Mouse (Mus musculus) kidney, adult 18-20 months (tissue): ENCODE data around the gene Spx.

Experiments used
- DNase-seq: peaks from one replicate; pipeline ENCODE4 v3.0.0; 2021

Spx gene

GRCm38 (mm10) chr6:142412906-142413491 is at the start of gene Spx:
Spx (plus strand) TSS chr6:142413441.
- DNase-seq: no peak

- no peak for DNase-seq
These were observed 47.3 kb upstream of the Spx start for GRCm38 (mm10) chr6:142365742-142366472.

GRCm38 (mm10) chr6:142366473-142367018 is 46.7 kb upstream of the Spx start:
- no peak for DNase-seq

- no peak for DNase-seq
These were observed 45.7 kb upstream of the Spx start for GRCm38 (mm10) chr6:142367565-142367964.

GRCm38 (mm10) chr6:142369568-142369967 is 43.7 kb upstream of the Spx start:
- no peak for DNase-seq

GRCm38 (mm10) chr6:142377081-142377480 is 36.2 kb upstream of the Spx start:
- DNase-seq: no peak

GRCm38 (mm10) chr6:142378576-142379330 is 34.5 kb upstream of the Spx start:
- DNase-seq: no peak

GRCm38 (mm10) chr6:142379961-142380360 is 33.3 kb upstream of the Spx start:
- no peak for DNase-seq

- no peak for DNase-seq
These were observed 31.6 kb upstream of the Spx start for GRCm38 (mm10) chr6:142381615-142382014.

GRCm38 (mm10) chr6:142384521-142384920 is 28.7 kb upstream of the Spx start:
- no peak for DNase-seq

- no peak for DNase-seq
These were observed 26.8 kb upstream of the Spx start for GRCm38 (mm10) chr6:142386285-142387010.

- peak; percentile 98 for DNase-seq
These were observed 26.1 kb upstream of the Spx start, which contains the start of the genes Recql and Golt1b for GRCm38 (mm10) chr6:142387011-142387754. Recql (minus strand) TSS chr6:142387087. Golt1b (plus strand) TSS chr6:142387221.

GRCm38 (mm10) chr6:142387755-142388271 is 25.4 kb upstream of the Spx start:
- no peak for DNase-seq

- no peak for DNase-seq
These were observed 24.1 kb upstream of the Spx start for GRCm38 (mm10) chr6:142389101-142389500.

GRCm38 (mm10) chr6:142392312-142392711 is 20.9 kb upstream of the Spx start:
- no peak for DNase-seq

- no peak for DNase-seq
These were observed 18.6 kb upstream of the Spx start for GRCm38 (mm10) chr6:142394669-142395068.

- DNase-seq: no peak
These were observed 17.5 kb upstream of the Spx start for GRCm38 (mm10) chr6:142395756-142396155.

- DNase-seq: no peak
These were observed 2.1 kb upstream of the Spx start for GRCm38 (mm10) chr6:142411140-142411539.

- DNase-seq: no peak
These were observed 604 bp downstream of the Spx start for GRCm38 (mm10) chr6:142413845-142414244.

- DNase-seq: no peak
These were observed 1.4 kb downstream of the Spx start for GRCm38 (mm10) chr6:142414597-142414996.

- DNase-seq: no peak
These were observed 11.7 kb downstream of the Spx start for GRCm38 (mm10) chr6:142424976-142425375.

GRCm38 (mm10) chr6:142429072-142429471 is 15.8 kb downstream of the Spx start:
- DNase-seq: no peak
